Mouse (Mus musculus): ENCODE data around the gene Ptpra.
A peak's percentile ranks its signal among the peaks of the same experiment; 100 is the strongest.
"Not testable (repeated sequence)": the region's sequence is repeated elsewhere in the genome, so short reads cannot be mapped to it uniquely, and the experiment has no call there.

Ptpra gene

DNA sequence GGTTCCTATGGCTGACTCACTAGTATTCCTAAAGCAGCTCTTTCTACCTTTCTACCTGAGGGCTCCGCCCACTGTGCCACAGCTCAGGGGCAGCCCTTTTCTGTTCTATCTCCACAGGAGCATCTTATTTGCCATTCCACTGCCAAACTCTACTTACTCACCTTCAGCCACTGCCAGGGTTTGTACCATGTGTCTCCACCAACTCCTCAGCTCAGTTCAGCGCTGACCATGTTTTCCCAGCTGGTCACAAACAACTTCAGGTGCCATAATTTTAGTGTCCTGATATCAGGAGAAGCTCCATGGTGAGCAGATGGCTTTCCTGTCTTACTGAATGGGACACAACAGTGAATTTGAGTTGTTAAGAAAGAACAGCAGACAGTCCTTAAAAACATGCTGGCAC is 107.4 kb downstream of the Ptpra start:
- DNase-seq (ENCODE audit: low read depth, low spot score): no peak

DNA sequence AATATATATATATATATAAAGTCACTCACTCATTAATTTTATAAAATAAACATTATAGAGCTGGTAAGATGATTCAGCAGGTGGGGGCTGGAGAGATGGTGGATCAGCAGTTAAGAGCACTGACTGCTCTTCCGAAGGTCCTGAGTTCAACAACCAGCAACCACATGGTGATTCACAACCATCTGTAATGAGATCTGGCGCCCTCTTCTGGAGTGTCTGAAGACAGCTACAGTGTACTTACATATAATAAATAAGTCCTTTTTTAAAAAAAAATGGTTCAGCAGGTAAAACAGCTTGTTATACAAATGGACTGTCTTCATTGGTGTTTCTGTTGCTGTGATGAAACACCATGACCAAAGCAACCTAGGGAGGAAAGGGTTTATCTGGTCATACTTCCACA is 107.9 kb downstream of the Ptpra start:
- peak; percentile 22 for DNase-seq (ENCODE audit: low read depth, low spot score)

DNA sequence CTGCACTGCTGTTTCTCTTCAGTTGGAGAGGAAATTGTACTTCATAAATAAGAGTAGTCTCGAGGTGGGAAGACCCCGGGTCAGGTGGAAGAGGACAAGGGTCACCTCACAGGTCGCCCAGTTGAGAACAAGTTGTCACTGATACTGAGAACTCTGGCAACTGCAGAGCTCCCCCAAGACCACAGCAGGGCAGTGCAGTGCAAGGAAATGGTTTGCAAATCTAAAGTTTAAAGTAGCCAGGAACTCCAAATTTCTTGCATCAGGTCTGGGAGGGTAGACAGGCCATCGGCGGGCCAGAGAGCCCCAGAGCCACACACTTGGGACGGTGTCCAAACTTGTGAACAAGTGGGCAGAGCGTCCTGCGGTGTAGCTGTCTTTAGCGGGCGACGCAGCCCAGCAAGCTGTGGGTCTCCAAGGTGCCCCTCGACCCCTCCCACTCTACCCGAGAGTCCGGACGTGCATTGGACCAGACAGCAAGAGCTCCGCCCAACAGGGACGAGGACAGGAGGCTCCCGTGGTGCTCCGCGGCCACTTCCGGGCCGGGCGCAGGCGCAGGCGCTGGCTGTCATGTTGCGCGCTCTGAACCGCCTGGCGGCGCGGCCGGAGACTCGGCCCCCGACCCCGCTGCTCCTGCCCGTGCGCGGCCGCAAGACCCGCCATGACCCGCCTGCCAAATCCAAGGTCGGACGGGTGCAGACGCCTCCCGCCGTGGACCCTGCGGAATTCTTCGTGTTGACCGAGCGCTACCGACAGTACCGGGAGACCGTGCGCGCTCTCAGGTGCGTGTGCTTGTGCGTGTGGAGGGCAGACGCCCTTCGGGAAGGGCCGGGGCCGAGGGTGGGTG is 113.4 kb downstream of the Ptpra start, which contains the start of gene Mrps26:
TSS of gene Mrps26 (plus strand) at position 531 of the 844 bp plus-strand sequence.
- DNase-seq (ENCODE audit: low read depth, low spot score): peak; percentile 94

DNA sequence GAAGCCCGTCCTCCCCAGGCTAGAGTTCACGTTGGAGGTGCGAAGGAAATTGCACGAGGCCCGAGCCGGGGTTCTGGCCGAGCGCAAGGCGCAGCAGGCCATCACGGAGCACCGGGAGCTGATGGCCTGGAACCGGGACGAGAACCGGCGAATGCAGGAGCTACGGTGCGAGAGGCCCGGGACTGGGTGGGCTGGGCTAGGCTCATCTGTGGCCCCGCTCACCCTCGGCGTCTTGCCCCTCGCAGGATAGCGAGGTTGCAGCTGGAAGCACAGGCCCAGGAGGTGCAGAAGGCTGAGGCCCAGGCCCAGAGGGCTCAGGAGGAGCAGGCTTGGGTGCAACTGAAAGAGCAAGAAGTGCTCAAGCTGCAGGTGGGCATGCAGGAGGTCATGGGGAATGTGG is 114.0 kb downstream of the Ptpra start:
- no peak for DNase-seq (ENCODE audit: low read depth, low spot score)

DNA sequence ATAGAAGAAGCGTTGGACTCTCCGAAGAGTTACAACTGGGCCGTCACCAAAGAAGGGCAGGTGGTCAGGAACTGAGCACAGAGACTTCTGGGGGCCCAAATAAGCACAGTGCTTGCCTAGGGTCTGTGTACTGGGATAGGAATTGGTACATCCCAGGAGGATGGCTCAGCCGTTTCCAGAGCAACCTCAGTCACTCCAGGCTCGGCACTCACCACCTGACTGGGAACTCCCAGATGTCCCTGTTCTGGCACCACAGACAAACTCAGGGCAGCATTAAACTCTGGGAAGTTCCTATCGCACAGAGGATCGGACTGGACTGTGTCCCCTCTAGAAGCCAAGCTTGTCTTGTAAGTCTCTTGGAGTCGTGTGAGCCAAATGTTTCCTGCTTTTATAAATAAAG is 114.9 kb downstream of the Ptpra start:
- no peak for DNase-seq (ENCODE audit: low read depth, low spot score)

DNA sequence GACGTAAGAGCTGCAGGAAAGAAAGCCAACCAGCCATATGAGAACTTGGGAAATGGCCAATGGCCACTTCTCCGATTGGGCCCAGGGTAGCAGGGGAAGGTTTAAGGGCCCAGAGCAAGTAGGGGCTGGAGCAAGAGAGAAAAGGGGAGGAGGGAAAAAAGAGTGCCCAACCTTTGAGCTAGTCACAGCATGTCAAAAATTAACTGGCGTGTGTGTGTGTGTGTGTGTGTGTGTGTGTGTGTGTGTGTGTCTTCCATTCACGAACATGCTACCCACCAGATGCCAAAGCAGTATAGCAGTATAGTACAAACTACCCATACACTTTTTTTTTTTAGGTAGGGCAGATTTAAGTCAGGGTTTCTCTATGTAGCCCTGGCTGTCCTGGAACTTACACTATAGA is 118.8 kb downstream of the Ptpra start:
- no peak for DNase-seq (ENCODE audit: low read depth, low spot score)

DNA sequence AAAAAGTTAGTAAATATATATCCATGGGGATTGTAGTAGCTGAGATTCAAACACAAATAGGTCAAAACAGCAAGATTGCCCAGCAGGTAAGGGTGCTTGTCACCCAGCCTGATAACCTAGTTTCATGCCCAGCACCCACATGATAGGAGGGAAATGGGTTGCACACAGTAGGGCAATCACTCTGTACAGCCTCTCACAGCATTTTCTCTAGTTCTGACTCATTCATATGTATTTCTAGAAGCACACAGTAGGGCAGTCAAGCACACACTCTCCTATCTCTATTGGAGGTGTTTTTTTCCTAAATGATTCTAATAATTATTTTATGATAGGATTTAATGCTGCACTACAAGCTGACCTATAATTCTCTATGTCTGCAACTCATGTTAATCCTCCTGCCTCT is 119.8 kb downstream of the Ptpra start:
- DNase-seq (ENCODE audit: low read depth, low spot score): no peak

DNA sequence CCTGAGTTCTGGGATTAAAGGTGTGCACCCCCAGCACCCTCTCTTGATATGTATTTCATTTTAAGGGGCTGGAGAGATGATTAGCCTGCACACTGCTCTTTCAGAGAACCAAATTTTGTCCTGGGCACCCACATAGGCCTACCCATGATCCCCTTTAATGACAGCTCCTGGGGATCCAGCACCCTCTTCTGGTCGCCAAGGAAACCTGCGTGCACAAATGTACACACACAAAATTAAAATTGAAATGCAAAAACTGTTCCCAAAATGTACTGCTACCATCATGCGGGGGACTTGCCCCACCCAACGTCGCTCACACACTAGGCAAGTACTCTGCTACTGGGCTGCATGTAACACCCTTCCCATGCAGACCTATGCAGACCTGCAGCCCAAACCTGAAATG is 124.9 kb downstream of the Ptpra start:
- DNase-seq (ENCODE audit: low read depth, low spot score): no peak

DNA sequence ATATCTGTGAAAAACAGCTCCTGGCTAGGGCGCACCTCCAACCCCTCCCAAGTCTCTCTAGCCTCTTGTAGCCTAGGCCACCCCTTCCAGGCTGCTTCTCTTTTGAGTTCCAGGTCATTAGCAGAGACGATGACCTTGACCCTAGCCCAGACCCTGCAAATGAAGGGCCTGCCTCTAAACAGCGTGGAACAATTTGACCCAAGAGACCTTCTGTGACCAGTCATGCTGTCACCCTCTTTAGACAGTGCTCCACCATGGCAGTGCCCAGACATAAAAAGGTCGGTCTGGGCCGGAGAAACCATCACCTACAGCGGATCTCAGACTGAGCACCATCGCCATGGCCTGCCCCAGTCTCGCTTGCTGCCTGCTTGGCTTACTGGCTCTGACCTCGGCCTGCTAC is 125.8 kb downstream of the Ptpra start, which contains the start of gene Oxt:
TSS of gene Oxt (plus strand) at position 301 of the 400 bp plus-strand sequence.
- no peak for DNase-seq (ENCODE audit: low read depth, low spot score)

DNA sequence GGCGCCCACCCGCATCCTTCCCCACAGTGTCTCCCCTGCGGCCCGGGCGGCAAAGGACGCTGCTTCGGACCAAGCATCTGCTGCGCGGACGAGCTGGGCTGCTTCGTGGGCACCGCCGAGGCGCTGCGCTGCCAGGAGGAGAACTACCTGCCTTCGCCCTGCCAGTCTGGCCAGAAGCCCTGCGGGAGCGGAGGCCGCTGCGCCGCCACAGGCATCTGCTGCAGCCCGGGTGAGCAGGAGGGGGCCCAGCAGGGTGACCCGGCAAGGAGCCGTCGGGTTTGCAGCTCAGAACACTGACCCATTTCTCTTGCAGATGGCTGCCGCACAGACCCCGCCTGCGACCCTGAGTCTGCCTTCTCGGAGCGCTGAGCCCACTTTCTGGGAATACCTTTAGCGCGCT is 126.5 kb downstream of the Ptpra start:
- not testable (repeated sequence) for DNase-seq (ENCODE audit: low read depth, low spot score)

DNA sequence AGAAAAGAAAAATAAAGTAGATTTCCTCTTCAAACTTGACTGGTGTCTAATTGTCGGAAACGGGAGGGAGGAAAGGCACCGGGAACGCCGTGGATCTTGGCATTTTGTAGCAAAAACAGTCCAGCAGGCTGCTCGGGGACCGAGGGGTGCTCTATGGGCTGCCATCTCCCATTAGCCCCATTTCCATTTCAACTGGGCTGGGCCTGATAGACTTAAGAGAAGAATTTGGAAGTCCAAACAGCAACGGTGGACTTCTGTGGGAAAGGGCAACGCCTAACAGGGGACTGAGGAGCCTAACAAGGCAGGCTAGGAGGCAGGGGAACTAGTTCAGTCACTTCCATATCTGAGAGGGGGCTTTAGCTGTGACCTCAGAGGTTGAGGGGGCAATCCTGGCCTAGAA is 126.9 kb downstream of the Ptpra start:
- no peak for DNase-seq (ENCODE audit: low read depth, low spot score)

DNA sequence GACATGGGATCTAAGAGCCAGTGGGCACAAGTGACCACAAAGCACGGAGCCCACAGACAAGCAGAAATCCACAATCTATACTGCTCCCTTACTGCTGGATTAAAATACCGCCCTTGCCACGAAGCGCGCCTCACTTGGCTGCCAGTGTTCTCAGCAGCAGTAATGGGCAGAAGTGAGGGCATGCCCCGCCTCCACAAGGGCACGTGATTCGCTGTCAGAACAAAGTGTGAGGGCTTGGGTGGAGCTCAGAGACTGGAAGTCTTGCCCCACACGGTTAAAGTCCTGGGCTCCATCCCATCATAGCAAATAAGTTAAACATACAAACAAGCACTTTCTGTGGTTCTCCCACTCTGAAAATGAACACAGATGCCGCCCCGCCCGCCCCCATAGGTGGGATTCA is 127.6 kb downstream of the Ptpra start:
- peak; percentile 74 for DNase-seq (ENCODE audit: low read depth, low spot score)

DNA sequence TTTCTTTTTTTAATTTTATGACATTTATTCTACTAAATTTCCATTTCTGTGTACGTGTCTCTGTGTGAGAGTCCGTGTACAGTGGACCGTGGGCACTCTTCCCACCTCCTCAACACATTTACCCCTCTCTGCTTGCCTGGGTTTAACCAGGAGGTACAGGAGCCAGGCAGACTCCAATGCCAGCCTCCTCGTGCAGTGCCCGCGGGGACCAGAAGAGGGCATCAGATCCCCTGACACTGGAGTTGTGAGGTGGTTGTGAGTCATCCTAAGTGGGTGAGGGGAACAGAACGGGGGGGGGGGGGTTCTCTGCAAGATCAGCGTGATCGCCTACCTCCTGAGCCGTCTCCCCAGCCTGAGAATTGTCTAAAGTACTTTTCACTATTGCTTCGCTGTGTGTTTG is 128.1 kb downstream of the Ptpra start:
- DNase-seq (ENCODE audit: low read depth, low spot score): peak; percentile 80

DNA sequence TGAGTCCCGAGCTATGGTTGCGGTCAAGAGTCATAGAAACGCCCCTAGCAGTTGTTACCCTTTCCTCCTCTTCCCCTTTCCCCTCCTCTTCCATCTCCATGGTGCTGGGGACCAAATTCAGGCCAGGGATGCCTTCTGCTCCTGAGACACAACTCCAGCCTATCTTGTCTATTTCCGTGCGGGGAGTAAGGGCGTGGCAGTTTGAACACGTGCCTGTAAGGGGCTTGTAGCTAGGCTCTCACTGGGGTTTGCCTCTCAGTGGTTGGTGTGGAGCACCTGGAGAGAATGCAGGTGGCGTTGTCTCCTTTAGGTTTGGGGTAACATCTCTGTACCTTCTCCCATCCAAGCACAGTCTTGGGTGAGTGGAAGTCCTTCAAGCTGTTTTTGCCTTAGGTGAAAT is 129.7 kb downstream of the Ptpra start:
- DNase-seq (ENCODE audit: low read depth, low spot score): no peak

DNA sequence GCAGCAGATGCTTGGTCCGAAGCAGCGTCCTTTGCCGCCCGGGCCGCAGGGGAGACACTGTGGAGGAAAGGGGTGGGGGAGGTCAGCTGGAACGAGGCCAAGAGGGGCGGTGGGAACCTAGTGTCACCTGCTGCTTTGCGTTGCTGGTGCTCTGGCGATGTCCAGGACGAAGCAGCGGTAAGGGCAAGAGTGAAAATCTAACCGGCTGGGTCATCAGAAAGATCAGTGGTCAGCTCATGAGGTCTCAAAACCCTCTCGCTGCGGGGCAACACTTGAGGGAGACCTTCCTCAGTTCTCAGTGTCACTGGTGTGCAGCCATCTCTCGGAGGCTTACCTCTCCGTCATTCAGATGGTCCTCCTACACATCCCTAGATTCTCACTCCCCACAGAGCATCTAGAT is 131.1 kb downstream of the Ptpra start:
- DNase-seq (ENCODE audit: low read depth, low spot score): no peak

DNA sequence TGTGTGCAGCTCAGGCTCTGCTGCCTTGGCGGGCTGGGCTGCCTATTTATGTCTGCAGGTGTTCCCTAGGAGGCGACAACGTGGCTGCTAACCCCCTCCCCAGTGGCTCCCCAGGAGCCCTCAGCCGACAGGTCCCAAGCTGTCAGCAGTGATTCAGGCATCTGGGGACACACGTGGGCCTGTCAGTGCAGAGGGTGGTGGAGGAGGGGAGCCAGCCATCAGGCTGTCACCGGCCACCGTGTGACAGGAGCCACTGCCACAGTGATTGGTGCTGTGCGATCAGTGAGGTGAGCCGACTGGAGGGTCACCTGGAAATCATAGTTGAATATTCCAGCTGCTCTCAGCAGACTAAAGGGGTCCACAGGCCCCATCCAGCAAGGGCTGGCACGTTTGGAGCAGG is 132.5 kb downstream of the Ptpra start, which contains the start of gene Avp:
TSS of gene Avp (minus strand) at position 3 of the 400 bp plus-strand sequence.
- DNase-seq (ENCODE audit: low read depth, low spot score): no peak

DNA sequence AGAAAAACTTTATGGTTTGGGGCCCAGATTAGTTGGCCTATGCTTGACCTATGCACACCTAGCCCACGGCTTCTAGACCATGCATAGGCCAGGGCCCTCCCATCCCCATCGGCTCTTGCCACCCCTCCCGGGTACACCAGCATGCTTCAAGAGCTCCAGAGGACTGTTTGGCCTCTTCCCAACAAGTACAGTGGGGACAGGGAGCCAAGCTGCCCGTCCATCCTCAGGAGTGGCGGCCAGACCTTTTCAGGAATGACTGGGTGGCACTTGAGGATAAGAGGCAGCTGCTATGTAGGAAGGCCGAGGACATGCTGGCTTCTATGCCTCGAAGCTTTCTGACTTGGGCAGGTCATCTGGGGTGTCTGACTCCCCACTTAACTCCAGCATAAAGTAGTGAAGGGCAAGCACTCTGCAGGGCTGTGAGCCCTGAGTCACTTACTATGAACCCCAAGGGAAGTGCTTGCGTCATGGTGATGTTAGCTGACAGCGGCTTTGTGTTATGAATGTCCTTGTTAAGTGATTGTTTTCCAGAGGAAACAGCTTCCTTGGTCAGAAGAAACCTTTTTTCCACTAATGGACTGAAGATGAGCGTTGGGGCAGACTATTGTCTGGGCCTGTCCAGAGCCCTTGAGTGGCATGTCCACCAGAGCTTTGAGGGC is 134.0 kb downstream of the Ptpra start:
- DNase-seq (ENCODE audit: low read depth, low spot score): no peak

DNA sequence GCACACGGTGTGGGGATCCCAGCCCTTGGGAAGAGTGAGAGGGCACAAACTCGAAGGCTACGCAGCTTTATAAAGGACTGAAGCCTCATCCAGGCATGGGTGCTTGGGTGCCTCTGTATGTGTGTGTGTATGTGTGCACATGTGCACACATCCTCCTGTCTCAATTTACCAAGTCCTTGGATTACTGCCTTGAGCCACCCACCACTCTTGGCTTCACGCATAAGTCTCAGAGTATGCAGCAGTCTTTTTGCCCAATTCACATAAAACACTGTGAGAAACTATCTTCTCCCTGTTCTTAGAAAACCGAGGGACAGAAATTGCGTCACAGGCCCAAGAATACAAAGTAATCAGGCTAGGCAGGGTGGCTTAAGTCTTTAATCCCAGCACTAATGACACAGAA is 135.9 kb downstream of the Ptpra start:
- DNase-seq (ENCODE audit: low read depth, low spot score): no peak

DNA sequence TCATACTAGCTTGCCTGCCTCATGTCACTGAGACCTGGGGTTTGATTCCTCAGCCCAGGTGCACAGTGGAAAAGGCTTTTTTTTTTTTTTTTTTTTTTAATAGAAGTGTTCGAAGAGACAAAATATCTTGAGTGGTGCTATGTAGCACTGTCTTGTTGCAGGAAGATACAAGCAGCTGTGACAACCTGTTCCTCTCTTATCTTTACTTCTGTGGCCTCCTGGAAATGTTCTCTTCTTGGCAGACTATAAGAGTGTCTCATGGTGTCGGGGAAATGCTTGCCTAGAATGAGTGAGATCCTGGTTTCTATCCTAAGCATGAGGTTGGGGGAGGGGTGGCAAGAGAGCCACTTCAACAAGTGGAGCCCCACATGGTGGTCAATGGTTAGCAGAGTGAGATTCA is 138.3 kb downstream of the Ptpra start:
- no peak for DNase-seq (ENCODE audit: low read depth, low spot score)

DNA sequence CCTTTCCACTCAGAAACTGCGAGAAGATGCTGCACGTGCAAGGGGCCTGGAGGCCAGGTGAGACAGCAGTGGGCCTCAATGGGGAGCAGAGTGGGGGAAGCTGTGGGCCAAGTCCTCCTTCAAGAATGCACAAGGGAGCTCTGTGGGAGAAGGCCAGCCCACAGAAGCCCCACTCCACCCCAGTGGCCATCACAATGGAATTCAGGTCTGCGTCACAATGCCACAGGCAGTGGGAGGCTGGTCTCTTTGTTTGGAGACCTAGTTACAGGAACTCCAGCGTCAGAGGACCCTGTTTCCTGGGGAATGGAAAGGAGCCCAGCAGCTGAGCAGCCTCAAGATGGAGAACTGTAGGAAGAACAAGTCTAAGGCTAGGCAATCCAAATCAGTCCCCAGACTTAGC is 139.1 kb downstream of the Ptpra start:
- DNase-seq (ENCODE audit: low read depth, low spot score): no peak

DNA sequence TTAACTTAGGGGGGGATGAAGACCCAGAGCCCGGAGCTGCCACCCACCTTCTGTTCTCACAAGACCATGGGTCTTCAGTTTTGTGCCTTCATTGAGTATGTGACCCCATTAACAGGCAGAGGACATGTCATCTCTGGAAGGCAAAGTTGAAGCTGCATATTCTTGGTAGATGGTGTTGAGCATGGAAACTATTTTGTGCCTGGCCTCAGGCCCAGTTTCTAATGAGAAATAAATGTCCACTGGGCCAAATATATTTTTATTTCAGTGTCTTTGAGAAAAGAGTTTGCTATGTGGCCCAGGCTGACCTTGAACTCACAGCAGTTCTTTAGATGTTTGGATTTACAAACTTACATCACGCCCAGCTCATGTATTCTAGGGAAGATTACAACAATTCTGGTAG is 139.7 kb downstream of the Ptpra start:
- no peak for DNase-seq (ENCODE audit: low read depth, low spot score)

DNA sequence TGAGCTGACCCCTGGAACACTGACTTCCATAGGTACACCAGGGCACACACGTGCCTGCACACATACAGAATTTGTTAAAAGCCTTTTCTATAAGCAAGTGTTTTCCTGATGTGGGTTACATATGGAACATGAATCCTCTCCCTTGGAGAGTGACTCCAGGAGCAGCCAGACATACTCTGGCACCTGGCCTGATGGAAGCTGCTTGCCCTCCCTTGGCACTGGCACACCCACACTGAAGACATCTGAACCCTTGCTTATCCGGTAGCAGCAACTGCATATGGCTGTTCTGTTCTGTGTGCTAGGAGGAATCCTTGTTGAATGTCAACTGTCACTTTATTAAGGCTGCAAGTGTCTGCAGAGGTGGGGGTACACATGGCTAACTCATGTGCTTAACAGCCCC is 140.9 kb downstream of the Ptpra start:
- DNase-seq (ENCODE audit: low read depth, low spot score): no peak

DNA sequence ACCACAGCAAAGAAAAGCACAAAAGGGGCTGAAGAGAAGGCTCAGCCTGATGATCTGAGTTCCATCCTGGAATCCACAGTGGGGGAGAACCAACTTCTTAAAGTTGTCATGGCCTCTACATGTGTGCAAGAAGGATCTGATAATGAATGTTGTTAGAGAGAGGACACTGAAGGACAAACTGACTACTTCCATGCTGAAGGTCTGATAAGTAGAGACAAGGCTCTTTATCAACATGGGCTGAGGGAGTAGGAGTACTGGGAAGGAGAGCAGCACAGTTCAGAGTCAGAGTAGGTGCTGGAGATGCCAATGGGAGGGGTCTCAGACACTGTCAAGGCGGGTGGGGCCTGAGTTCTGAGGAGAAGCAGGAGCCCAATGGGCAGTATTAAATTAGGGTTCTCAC is 145.5 kb downstream of the Ptpra start:
- DNase-seq (ENCODE audit: low read depth, low spot score): no peak
